Mouse (Mus musculus) small intestine, adult 2 months (tissue): ENCODE results near the gene Camta1.

Experiments
- CTCF ChIP-seq: fragments of 200-500 bp; IDR thresholded peaks from 2 replicates; pipeline ENCODE4 v1.5.1; 2012; ENCODE audit warnings: low read depth, mild to moderate bottlenecking, control low read depth, inconsistent platforms, low read length, moderate library complexity, mixed read lengths; ENCODE audit not compliant: insufficient replicate concordance, insufficient read length; ENCODE audit errors: extremely low read depth
- POLR2A ChIP-seq: fragments of 200-500 bp; IDR thresholded peaks from 2 replicates; pipeline ENCODE4 v1.6.1; 2012; ENCODE audit warnings: low read depth, mild to moderate bottlenecking, control low read depth, inconsistent platforms, low read length, moderate library complexity

- no peak for TF ChIP-seq CTCF
- TF ChIP-seq POLR2A, result no peak
Measured at GRCm38 (mm10) chr4:151213475-151213874, 648.2 kb downstream of the Camta1 start.
